Mouse (Mus musculus) kidney, embryonic 14.5 days (tissue): ENCODE data around the gene Ankrd44. TPM values are rescaled to one million over a fixed set of nuclear protein-coding genes. Genes with fewer than 3 reads are reported as not detected.

ENCODE experiments used
- ATAC-seq: fragments of 200-750 bp; cut with Nextera tagmentation; 2 replicates; pipeline ENCODE4 v1.8.0; 2017; ENCODE audit warnings: moderate number of reproducible peaks, mild to moderate bottlenecking, moderate TSS enrichment, moderate library complexity; ENCODE audit not compliant: low FRiP score, low TSS enrichment
- H3K27ac ChIP-seq: fragments of 300-500 bp; sonication (generic); 2 replicates; pipeline ENCODE4 v1.5.1; 2014; ENCODE audit warnings: low read depth, mild to moderate bottlenecking, low read length, moderate library complexity, mixed read lengths
- H3K27me3 ChIP-seq: fragments of 300-500 bp; sonication (generic); 2 replicates; pipeline ENCODE4 v1.6.1; 2014; ENCODE audit warnings: mild to moderate bottlenecking, low read length; ENCODE audit not compliant: control insufficient read depth, insufficient read depth
- H3K36me3 ChIP-seq: fragments of 300-500 bp; sonication (generic); 2 replicates; pipeline ENCODE4 v1.6.1; 2014; ENCODE audit warnings: low read length, mixed read lengths; ENCODE audit not compliant: control insufficient read depth, insufficient read depth
- H3K4me1 ChIP-seq: fragments of 300-500 bp; sonication (generic); 2 replicates; pipeline ENCODE4 v1.6.1; 2014; ENCODE audit warnings: low read length, mixed read lengths; ENCODE audit not compliant: control insufficient read depth, insufficient read depth
- H3K4me2 ChIP-seq: fragments of 300-500 bp; sonication (generic); replicated peaks from 2 replicates; pipeline ENCODE4 v1.6.1; 2014; ENCODE audit warnings: low read depth, mild to moderate bottlenecking, low read length
- H3K4me3 ChIP-seq: fragments of 300-500 bp; sonication (generic); 2 replicates; pipeline ENCODE4 v1.5.1; 2014; ENCODE audit warnings: mild to moderate bottlenecking, low read length
- H3K9ac ChIP-seq: fragments of 300-500 bp; sonication (generic); 2 replicates; pipeline ENCODE4 v1.6.1; 2014; ENCODE audit warnings: low read depth, mild to moderate bottlenecking, low read length, moderate library complexity
- H3K9me3 ChIP-seq: fragments of 300-500 bp; sonication (generic); 2 replicates; pipeline ENCODE4 v1.6.1; 2016; ENCODE audit warnings: low read length; ENCODE audit not compliant: control insufficient read depth
- WGBS: fragments of 180-500 bp; shearing (Covaris S2); extraction: QIAGEN DNeasy Blood & Tissue Kit; methylation state at CpG from one replicate; pipeline ENCODE4 v1.1.7; 2014; 5-methylcytosine and 5-hydroxymethylcytosine counted together
- polyA plus RNA-seq: library from polyadenylated mRNA; unstranded; fragments of >200 nt; fragmentation: Nextera tagmentation; extraction: Ambion mirVana; gene quantifications from 2 replicates; pipeline ENCODE4 v1.2.1, GENCODE M21; 2014

The Ankrd44 gene
- polyA plus RNA-seq, 1 experiment from 2014 or later: 9.0 TPM

DNA sequence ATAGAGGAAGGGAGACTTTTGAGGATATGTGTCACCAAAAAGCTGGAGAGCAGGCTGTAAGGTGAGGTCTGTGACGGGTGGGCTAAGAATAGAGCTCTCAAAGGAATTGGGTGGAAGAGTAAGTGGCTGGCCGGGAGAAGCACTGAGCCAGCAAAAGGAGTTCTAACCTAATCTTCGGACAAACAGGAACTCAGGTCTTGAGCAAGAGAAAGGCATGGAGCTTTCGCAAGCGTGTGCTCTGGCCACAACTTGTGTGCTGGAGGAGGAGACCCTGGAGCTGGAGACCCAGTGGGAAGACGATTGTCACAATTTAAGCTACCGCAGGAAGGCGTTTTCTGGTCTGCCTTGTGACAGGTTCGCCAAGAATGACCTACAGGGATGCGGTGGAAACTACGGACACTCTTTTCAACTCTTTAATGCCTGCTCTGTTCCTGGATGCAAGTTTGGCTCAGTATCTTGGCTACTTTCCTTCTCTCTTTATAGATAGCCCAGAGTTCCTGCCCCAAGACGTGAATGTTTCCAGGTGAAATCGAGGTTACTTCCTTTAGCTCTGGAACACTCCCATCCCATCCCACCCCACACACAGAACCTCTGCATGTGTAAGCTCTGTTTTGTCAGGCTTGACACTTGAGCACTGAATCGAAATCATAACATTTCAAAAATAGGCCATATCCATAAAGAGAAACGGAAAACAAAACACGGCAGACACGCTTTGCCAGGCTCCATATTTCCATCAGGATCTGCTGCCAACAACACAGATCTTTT is 88.3 kb downstream of the Ankrd44 start:
- H3K9ac ChIP-seq: no peak overlapping the region
- no peaks in the 10 kb centered on the region for H3K9me3 ChIP-seq
- no peak for ATAC-seq
- H3K4me1 ChIP-seq: no peaks in the 10 kb centered on the region
- no peaks in the 10 kb centered on the region for H3K27me3 ChIP-seq
- no peak overlapping the region for H3K4me2 ChIP-seq
- no peak overlapping the region for H3K27ac ChIP-seq
- WGBS: 81% methylated on average over 17 of the region's 17 CpGs
- no peaks in the 10 kb centered on the region for H3K36me3 ChIP-seq
- no peak overlapping the region for H3K4me3 ChIP-seq

DNA sequence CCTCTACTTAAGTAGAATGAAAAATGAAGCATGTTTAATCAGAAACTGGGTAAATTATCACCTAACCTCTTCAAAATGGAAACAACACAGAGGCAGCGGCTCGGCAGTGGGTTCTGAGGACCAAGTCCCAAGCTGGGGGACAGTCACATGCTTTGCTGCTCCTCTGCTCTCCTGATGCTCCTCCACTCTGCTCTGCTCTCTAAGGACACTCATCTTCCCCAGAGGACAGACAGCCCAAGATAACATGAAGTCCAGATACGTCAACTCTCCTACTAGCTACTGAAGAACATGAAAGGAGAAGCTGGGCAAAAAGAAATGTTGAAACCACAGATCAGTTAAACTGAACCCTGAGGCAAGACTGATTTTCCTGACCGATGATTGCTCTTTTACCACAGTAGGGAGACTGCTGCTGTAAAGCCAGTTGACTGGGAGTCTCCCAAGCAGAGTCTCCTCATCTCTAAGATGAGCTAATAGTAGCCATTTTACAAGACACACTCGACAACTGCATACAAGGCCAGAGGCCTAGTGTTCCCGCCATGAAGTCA is 90.5 kb downstream of the Ankrd44 start:
- no peaks in the 10 kb centered on the region for H3K9me3 ChIP-seq
- H3K4me2 ChIP-seq: no peak overlapping the region
- no peak overlapping the region for H3K4me3 ChIP-seq
- H3K9ac ChIP-seq: no peak overlapping the region
- H3K4me1 ChIP-seq: no peaks in the 10 kb centered on the region
- no peak overlapping the region for H3K27ac ChIP-seq
- no peaks in the 10 kb centered on the region for H3K27me3 ChIP-seq
- H3K36me3 ChIP-seq: no peaks in the 10 kb centered on the region
- ATAC-seq: no peak
- 85% methylated on average over 6 of the region's 6 CpGs for WGBS

DNA sequence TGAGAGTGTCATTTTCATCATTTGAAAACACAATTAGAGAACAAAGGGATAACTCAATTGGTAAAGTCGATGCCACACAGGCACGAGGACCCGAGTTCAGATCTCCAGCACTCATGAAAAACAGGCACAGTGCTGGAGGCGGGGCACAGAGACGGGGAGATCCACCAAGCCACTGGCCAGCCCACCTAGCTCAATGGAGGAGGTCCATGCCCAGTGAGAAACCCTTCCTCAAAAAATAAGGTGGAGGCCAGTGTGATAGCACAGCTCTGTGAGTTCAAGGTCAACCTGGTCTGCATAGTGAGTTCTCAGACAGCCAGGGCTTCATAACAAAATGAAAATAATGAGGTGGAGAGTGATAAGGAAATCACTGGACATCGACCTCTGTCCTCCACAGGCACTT is 93.0 kb downstream of the Ankrd44 start:
- H3K36me3 ChIP-seq: no peaks in the 10 kb centered on the region
- H3K27me3 ChIP-seq: no peaks in the 10 kb centered on the region
- no peak overlapping the region for H3K27ac ChIP-seq
- no peaks in the 10 kb centered on the region for H3K4me1 ChIP-seq
- no peak overlapping the region for H3K9ac ChIP-seq
- 0 out of 2 replicates have a peak, but pooled peaks have one; percentile 41 for ATAC-seq
- H3K9me3 ChIP-seq: no peaks in the 10 kb centered on the region
- WGBS: 92% methylated on average over 6 of the region's 6 CpGs
- H3K4me3 ChIP-seq: no peak overlapping the region
- H3K4me2 ChIP-seq: no peak overlapping the region

DNA sequence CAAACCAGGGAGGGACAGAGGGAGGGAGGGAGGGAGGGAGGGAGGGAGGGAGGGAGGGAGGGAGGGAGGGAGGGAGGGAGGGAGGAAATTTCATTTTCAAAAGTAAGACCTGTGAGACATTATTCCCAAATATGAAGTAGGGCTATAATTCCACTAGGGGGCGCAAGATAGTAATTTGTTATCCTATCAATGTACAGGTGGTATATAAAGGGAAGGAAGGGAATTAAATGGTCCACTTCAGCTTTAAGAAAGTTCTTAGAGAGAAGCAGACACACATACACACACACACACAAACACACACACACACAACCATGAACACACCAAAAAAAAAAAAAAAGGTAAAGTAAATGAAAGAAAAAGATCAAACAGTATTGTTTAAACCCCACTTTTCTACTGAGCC is 93.4 kb downstream of the Ankrd44 start:
- Histone ChIP-seq H3K9me3 (no peaks in the 10 kb centered on the region), H3K4me1 (no peaks in the 10 kb centered on the region), H3K27me3 (no peaks in the 10 kb centered on the region), H3K27ac (no peak overlapping the region), H3K4me2 (no peak overlapping the region), H3K4me3 (no peak overlapping the region), H3K36me3 (no peaks in the 10 kb centered on the region), H3K9ac (no peak overlapping the region)
- WGBS: 0% methylated on average over 1 of the region's 1 CpGs
- ATAC-seq: peak; percentile 41; the same call in 1 of the 2 replicates

DNA sequence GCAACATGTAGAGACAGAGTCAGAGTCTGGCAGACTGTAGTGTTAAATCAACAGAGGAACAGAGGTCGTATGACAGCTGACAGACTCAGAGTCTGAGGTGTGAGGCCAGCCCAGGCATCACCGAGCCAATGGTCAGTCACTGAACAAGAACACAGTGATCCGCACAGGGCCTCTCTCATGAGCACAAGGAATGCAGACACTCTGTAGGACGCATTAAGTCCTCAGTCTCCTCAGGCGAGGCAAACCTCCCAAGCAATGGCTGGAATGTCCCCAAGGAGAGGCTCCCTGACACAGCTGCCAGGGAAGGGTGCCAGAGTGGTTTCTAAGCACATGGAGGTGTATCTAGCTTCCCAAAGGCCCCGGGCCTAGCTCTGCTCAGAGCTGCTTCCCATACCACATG is 96.0 kb downstream of the Ankrd44 start:
- H3K27me3 ChIP-seq: no peaks in the 10 kb centered on the region
- H3K4me3 ChIP-seq: no peak overlapping the region
- 0 out of 2 replicates have a peak, but pooled peaks cover 2% of the 10 kb centered on the region for H3K4me1 ChIP-seq
- WGBS: 51% methylated on average over 6 of the region's 6 CpGs
- ATAC-seq: 0 out of 2 replicates have a peak, but pooled peaks have one; percentile 17
- no peaks in the 10 kb centered on the region for H3K9me3 ChIP-seq
- H3K36me3 ChIP-seq: no peaks in the 10 kb centered on the region
- H3K4me2 ChIP-seq: no peak overlapping the region
- no peak overlapping the region for H3K9ac ChIP-seq
- H3K27ac ChIP-seq: no peak overlapping the region

DNA sequence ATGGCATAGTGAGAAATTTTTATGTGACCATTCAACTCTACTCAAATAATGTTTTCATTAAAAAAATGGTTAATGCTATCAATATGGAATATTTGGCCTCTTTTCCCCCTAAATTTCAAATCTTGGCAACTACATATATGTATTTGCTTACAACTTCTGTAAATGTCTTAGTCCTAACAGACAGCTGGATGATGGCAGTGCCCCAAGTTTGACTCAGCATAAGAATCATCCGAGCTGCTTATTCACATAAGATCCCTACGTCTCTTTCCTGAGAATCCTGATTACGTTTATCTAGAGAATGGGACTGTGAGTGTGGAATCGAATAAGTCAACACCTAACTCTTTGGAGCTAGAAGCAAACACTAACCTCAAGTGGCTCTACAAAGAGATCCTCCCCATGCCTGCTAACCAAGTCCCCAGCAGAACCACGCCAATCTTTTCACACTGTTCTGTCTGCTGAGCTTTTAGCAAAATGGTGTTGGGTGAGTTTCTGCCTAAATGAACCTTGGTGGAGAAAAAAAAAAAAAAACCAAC is 96.4 kb downstream of the Ankrd44 start:
- Histone ChIP-seq H3K4me1 (0 out of 2 replicates have a peak, but pooled peaks cover 2% of the 10 kb centered on the region), H3K27ac (no peak overlapping the region), H3K36me3 (no peaks in the 10 kb centered on the region), H3K4me3 (no peak overlapping the region), H3K9ac (no peak overlapping the region), H3K27me3 (no peaks in the 10 kb centered on the region), H3K9me3 (no peaks in the 10 kb centered on the region), H3K4me2 (no peak overlapping the region)
- no peak for ATAC-seq
- 87% methylated on average over 5 of the region's 5 CpGs for WGBS

DNA sequence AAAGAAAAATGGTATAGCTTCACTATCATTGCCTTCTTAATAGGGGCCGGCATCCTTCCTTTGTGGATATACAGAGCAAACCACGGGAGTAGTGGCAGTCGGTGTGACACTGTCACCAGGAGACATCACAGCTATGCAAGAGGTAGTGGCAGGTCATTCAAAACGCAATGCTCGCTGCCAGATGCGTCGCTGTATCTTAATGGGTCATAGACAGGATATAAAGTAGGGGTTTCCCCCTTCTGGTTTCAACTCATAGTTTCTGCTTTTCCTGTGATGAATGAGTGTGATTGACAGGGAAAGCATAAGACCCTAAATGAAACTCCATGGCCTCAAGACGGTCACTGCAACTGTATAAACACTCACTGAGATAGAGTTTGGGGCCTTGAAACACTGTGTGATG is 98.4 kb downstream of the Ankrd44 start:
- no peak overlapping the region for H3K4me3 ChIP-seq
- no peaks in the 10 kb centered on the region for H3K9me3 ChIP-seq
- ATAC-seq: no peak
- H3K4me2 ChIP-seq: no peak overlapping the region
- no peak overlapping the region for H3K9ac ChIP-seq
- WGBS: 75% methylated on average over 8 of the region's 8 CpGs
- H3K4me1 ChIP-seq: 0 out of 2 replicates have a peak, but pooled peaks cover 2% of the 10 kb centered on the region
- H3K36me3 ChIP-seq: no peaks in the 10 kb centered on the region
- H3K27ac ChIP-seq: no peak overlapping the region
- no peaks in the 10 kb centered on the region for H3K27me3 ChIP-seq

DNA sequence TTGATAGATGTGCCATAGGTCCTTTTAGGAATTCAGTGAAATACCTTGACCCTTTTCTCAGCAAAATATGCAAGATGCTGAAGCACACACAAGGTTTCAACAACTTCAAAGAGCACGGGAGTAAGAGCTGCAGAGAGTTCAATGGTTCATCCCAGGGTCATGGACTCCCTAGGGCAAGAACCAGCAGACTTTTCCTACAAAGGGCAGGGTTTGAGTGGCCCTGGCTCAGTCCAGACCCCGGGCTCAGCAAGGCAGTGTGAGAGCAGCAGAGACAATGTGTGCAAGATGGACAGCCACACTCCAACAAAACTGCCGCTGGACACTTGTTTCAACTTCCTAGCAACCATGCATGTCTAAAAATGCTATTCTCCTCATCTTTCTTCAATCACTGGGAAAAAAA is 98.8 kb downstream of the Ankrd44 start:
- 44% methylated on average over 3 of the region's 3 CpGs for WGBS
- H3K4me1 ChIP-seq: 0 out of 2 replicates have a peak, but pooled peaks cover 2% of the 10 kb centered on the region
- H3K4me3 ChIP-seq: no peak overlapping the region
- no peak overlapping the region for H3K4me2 ChIP-seq
- H3K36me3 ChIP-seq: no peaks in the 10 kb centered on the region
- ATAC-seq: no peak
- H3K9me3 ChIP-seq: no peaks in the 10 kb centered on the region
- H3K9ac ChIP-seq: no peak overlapping the region
- no peaks in the 10 kb centered on the region for H3K27me3 ChIP-seq
- no peak overlapping the region for H3K27ac ChIP-seq

DNA sequence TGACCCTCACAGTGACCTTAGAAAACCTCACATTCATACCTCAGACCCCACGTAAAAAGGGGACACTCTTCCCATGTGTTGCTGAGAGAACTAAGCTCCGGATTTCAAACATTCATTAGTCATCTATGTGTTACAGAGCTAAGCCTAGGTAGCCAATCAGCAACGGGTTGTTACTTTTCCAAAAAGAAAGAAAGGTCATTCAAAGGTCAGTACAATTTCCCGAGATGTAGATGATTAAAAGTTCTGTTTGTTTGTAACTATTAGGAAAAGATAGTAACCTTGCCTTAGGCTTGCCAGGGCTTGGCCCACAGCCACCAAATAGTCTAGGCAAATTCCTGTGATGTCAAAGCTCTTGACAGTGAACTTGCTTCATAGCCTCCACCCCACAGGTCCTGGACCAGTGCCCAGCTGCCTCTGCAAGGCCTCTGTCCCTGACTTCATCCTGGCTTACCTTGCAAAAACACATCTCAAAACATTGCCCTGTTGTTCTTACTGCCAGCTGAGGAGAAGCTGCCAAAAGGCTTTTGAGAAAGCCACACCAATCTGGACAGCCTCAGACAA is 99.7 kb downstream of the Ankrd44 start:
- H3K27ac ChIP-seq: no peak overlapping the region
- H3K27me3 ChIP-seq: no peaks in the 10 kb centered on the region
- ATAC-seq: 0 out of 2 replicates have a peak, but pooled peaks have one; percentile 41
- 51% methylated on average over 4 of the region's 4 CpGs for WGBS
- no peaks in the 10 kb centered on the region for H3K9me3 ChIP-seq
- no peak overlapping the region for H3K4me3 ChIP-seq
- H3K4me1 ChIP-seq: 0 out of 2 replicates have a peak, but pooled peaks cover 2% of the 10 kb centered on the region
- H3K4me2 ChIP-seq: no peak overlapping the region
- H3K9ac ChIP-seq: no peak overlapping the region
- no peaks in the 10 kb centered on the region for H3K36me3 ChIP-seq
